Mouse (Mus musculus): Measurements from ENCODE around the gene Magoh. TPM values are rescaled to one million over a fixed set of nuclear protein-coding genes. Genes with fewer than 3 reads are reported as not detected.
A peak's percentile ranks its signal among the peaks of the same experiment; 100 is the strongest.

The Magoh gene
- polyA plus RNA-seq, 1 experiment from 2014 or later: 272 TPM

GRCm38 (mm10) chr4:107904252-107904651, 24.7 kb downstream of the Magoh start:
- Histone ChIP-seq H3K4me1 (ENCODE audit: control insufficient read depth, insufficient read depth, low read length) (no peaks in the 10 kb centered on the region), H3K36me3 (ENCODE audit: control insufficient read depth, insufficient read depth, low read length) (0 out of 2 replicates have a peak, but pooled peaks cover 5% of the 10 kb centered on the region)

GRCm38 (mm10) chr4:107906561-107906960, 27.0 kb downstream of the Magoh start:
- ATAC-seq (ENCODE audit: low FRiP score): no peak
- H3K4me2 ChIP-seq: no peak overlapping the region
- H3K9ac ChIP-seq (ENCODE audit: low read length): no peak overlapping the region
- H3K27ac ChIP-seq (ENCODE audit: low read depth, low read length): no peak overlapping the region
- no peak overlapping the region for H3K4me3 ChIP-seq (ENCODE audit: low read depth, low read length)
- WGBS: 94% methylated on average over 9 of the region's 9 CpGs
- H3K9me3 ChIP-seq (ENCODE audit: control insufficient read depth, low read length): no peaks in the 10 kb centered on the region
- H3K27me3 ChIP-seq (ENCODE audit: control insufficient read depth, insufficient read depth, low read length): no peaks in the 10 kb centered on the region
- DNase-seq (ENCODE audit: low spot score, missing footprints): no peak
- 0 out of 2 replicates have a peak, but pooled peaks cover 5% of the 10 kb centered on the region for H3K36me3 ChIP-seq (ENCODE audit: control insufficient read depth, insufficient read depth, low read length)
- H3K4me1 ChIP-seq (ENCODE audit: control insufficient read depth, insufficient read depth, low read length): no peaks in the 10 kb centered on the region

More at GRCm38 (mm10) chr4:107904252-107904651, 24.7 kb downstream of the Magoh start:
- Histone ChIP-seq H3K9me3 (ENCODE audit: control insufficient read depth, low read length) (no peaks in the 10 kb centered on the region), H3K4me2 (no peak overlapping the region), H3K9ac (ENCODE audit: low read length) (no peak overlapping the region), H3K4me3 (ENCODE audit: low read depth, low read length) (no peak overlapping the region), H3K27ac (ENCODE audit: low read depth, low read length) (no peak overlapping the region), H3K27me3 (ENCODE audit: control insufficient read depth, insufficient read depth, low read length) (no peaks in the 10 kb centered on the region)
- no peak for DNase-seq (ENCODE audit: low spot score, missing footprints)
- WGBS: 95% methylated on average over 10 of the region's 10 CpGs
- ATAC-seq (ENCODE audit: low FRiP score): no peak

- Histone ChIP-seq H3K9me3 (ENCODE audit: control insufficient read depth, low read length) (no peaks in the 10 kb centered on the region), H3K27ac (ENCODE audit: low read depth, low read length) (no peak overlapping the region), H3K4me1 (ENCODE audit: control insufficient read depth, insufficient read depth, low read length) (no peaks in the 10 kb centered on the region), H3K4me2 (no peak overlapping the region), H3K36me3 (ENCODE audit: control insufficient read depth, insufficient read depth, low read length) (peaks cover 5% of the 10 kb centered on the region; the same call in 1 of the 2 replicates), H3K9ac (ENCODE audit: low read length) (no peak overlapping the region), H3K27me3 (ENCODE audit: control insufficient read depth, insufficient read depth, low read length) (no peaks in the 10 kb centered on the region), H3K4me3 (ENCODE audit: low read depth, low read length) (no peak overlapping the region)
- DNase-seq (ENCODE audit: low spot score, missing footprints): no peak
- ATAC-seq (ENCODE audit: low FRiP score): no peak
- WGBS: 93% methylated on average over 4 of the region's 4 CpGs
Observed at GRCm38 (mm10) chr4:107910020-107910419, 30.5 kb downstream of the Magoh start.

GRCm38 (mm10) chr4:107920336-107920735, 40.8 kb downstream of the Magoh start:
- no peaks in the 10 kb centered on the region for H3K27me3 ChIP-seq (ENCODE audit: control insufficient read depth, insufficient read depth, low read length)
- H3K36me3 ChIP-seq (ENCODE audit: control insufficient read depth, insufficient read depth, low read length): no peaks in the 10 kb centered on the region
- H3K27ac ChIP-seq (ENCODE audit: low read depth, low read length): no peak overlapping the region
- H3K4me2 ChIP-seq: no peak overlapping the region
- WGBS: 96% methylated on average over 2 of the region's 2 CpGs
- DNase-seq (ENCODE audit: low spot score, missing footprints) (no peak), ATAC-seq (ENCODE audit: low FRiP score) (no peak)
- no peaks in the 10 kb centered on the region for H3K9me3 ChIP-seq (ENCODE audit: control insufficient read depth, low read length)
- no peak overlapping the region for H3K4me3 ChIP-seq (ENCODE audit: low read depth, low read length)
- no peak overlapping the region for H3K9ac ChIP-seq (ENCODE audit: low read length)
- H3K4me1 ChIP-seq (ENCODE audit: control insufficient read depth, insufficient read depth, low read length): peaks cover 13% of the 10 kb centered on the region

GRCm38 (mm10) chr4:107921152-107921695, 41.7 kb downstream of the Magoh start:
- Histone ChIP-seq H3K9me3 (ENCODE audit: control insufficient read depth, low read length) (no peaks in the 10 kb centered on the region), H3K4me1 (ENCODE audit: control insufficient read depth, insufficient read depth, low read length) (peaks cover 13% of the 10 kb centered on the region), H3K4me2 (no peak overlapping the region), H3K27ac (ENCODE audit: low read depth, low read length) (no peak overlapping the region), H3K36me3 (ENCODE audit: control insufficient read depth, insufficient read depth, low read length) (no peaks in the 10 kb centered on the region), H3K27me3 (ENCODE audit: control insufficient read depth, insufficient read depth, low read length) (no peaks in the 10 kb centered on the region), H3K9ac (ENCODE audit: low read length) (no peak overlapping the region), H3K4me3 (ENCODE audit: low read depth, low read length) (no peak overlapping the region)
- DNase-seq (ENCODE audit: low spot score, missing footprints) (no peak), ATAC-seq (ENCODE audit: low FRiP score) (no peak)
- 89% methylated on average over 8 of the region's 8 CpGs for WGBS

GRCm38 (mm10) chr4:107921952-107922351, 42.4 kb downstream of the Magoh start:
- Histone ChIP-seq H3K27me3 (ENCODE audit: control insufficient read depth, insufficient read depth, low read length) (no peaks in the 10 kb centered on the region), H3K9ac (ENCODE audit: low read length) (no peak overlapping the region; the same call in 1 of the 2 replicates), H3K4me3 (ENCODE audit: low read depth, low read length) (no peak overlapping the region), H3K4me1 (ENCODE audit: control insufficient read depth, insufficient read depth, low read length) (peaks cover 13% of the 10 kb centered on the region), H3K27ac (ENCODE audit: low read depth, low read length) (no peak overlapping the region), H3K9me3 (ENCODE audit: control insufficient read depth, low read length) (no peaks in the 10 kb centered on the region), H3K4me2 (no peak overlapping the region; the same call in 1 of the 2 replicates), H3K36me3 (ENCODE audit: control insufficient read depth, insufficient read depth, low read length) (no peaks in the 10 kb centered on the region)
- DNase-seq (ENCODE audit: low spot score, missing footprints) (no peak), ATAC-seq (ENCODE audit: low FRiP score) (no peak)
- WGBS: 67% methylated on average over 4 of the region's 4 CpGs

- WGBS: 2% methylated on average over 38 of the region's 38 CpGs
- ATAC-seq (ENCODE audit: low FRiP score) (peak; percentile 98), DNase-seq (ENCODE audit: low spot score, missing footprints) (peak; percentile 100)
- Histone ChIP-seq H3K9me3 (ENCODE audit: control insufficient read depth, low read length) (no peaks in the 10 kb centered on the region), H3K27me3 (ENCODE audit: control insufficient read depth, insufficient read depth, low read length) (no peaks in the 10 kb centered on the region), H3K27ac (ENCODE audit: low read depth, low read length) (peak within 1 kb of the TSS; percentile 25; the same call in 1 of the 2 replicates), H3K4me3 (ENCODE audit: low read depth, low read length) (peak within 1 kb of the TSS; percentile 74), H3K36me3 (ENCODE audit: control insufficient read depth, insufficient read depth, low read length) (no peaks in the 10 kb centered on the region), H3K4me1 (ENCODE audit: control insufficient read depth, insufficient read depth, low read length) (peaks cover 13% of the 10 kb centered on the region), H3K4me2 (peak within 1 kb of the TSS; percentile 88), H3K9ac (ENCODE audit: low read length) (peak within 1 kb of the TSS; percentile 88)
Observed at GRCm38 (mm10) chr4:107923145-107923802, 43.7 kb downstream of the Magoh start, which contains the start of gene Cpt2. Gene Cpt2, minus strand, starts transcription at chr4:107923610.

- H3K9ac ChIP-seq (ENCODE audit: low read length): no peak overlapping the region
- no peak overlapping the region for H3K27ac ChIP-seq (ENCODE audit: low read depth, low read length)
Observed at GRCm38 (mm10) chr4:107923803-107924194, 44.2 kb downstream of the Magoh start.

GRCm38 (mm10) chr4:107928269-107928668, 48.7 kb downstream of the Magoh start:
- no peaks in the 10 kb centered on the region for H3K27me3 ChIP-seq (ENCODE audit: control insufficient read depth, insufficient read depth, low read length)
- no peak overlapping the region for H3K4me2 ChIP-seq
- DNase-seq (ENCODE audit: low spot score, missing footprints) (no peak), ATAC-seq (ENCODE audit: low FRiP score) (no peak)
- H3K9ac ChIP-seq (ENCODE audit: low read length): no peak overlapping the region
- no peaks in the 10 kb centered on the region for H3K36me3 ChIP-seq (ENCODE audit: control insufficient read depth, insufficient read depth, low read length)
- H3K9me3 ChIP-seq (ENCODE audit: control insufficient read depth, low read length): no peaks in the 10 kb centered on the region
- no peak overlapping the region for H3K27ac ChIP-seq (ENCODE audit: low read depth, low read length)
- H3K4me1 ChIP-seq (ENCODE audit: control insufficient read depth, insufficient read depth, low read length): no peaks in the 10 kb centered on the region
- 78% methylated on average over 2 of the region's 2 CpGs for WGBS
- no peak overlapping the region for H3K4me3 ChIP-seq (ENCODE audit: low read depth, low read length)

More at GRCm38 (mm10) chr4:107923803-107924194, 44.2 kb downstream of the Magoh start:
- no peak for DNase-seq (ENCODE audit: low spot score, missing footprints)
- Histone ChIP-seq H3K9me3 (ENCODE audit: control insufficient read depth, low read length) (no peaks in the 10 kb centered on the region), H3K4me3 (ENCODE audit: low read depth, low read length) (peak overlapping the region; percentile 74), H3K4me1 (ENCODE audit: control insufficient read depth, insufficient read depth, low read length) (peaks cover 13% of the 10 kb centered on the region), H3K27me3 (ENCODE audit: control insufficient read depth, insufficient read depth, low read length) (no peaks in the 10 kb centered on the region), H3K4me2 (peak overlapping the region; percentile 88), H3K36me3 (ENCODE audit: control insufficient read depth, insufficient read depth, low read length) (no peaks in the 10 kb centered on the region)
- no peak for ATAC-seq (ENCODE audit: low FRiP score)
- WGBS: 48% methylated on average over 7 of the region's 7 CpGs
